Mouse (Mus musculus): Measurements from ENCODE around the gene Prdm5.

DNA sequence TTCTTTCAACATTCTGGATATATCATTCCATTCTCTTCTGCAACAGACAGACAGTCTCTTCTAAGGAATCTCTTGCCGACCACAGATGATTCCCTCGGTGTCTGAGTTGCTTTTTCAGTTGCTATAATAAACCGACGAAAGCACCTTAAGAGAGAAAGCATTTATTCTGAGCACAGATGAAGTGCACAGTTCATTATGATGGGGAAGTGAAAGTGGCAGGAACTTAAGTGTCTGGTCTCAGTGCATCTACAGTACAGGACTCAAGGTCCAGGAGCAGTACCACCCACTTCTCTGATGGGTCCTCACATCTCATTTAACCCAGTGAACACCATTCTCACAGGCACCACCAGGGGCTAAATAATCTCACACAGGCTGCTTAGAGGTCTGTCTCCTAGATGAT is 5.2 kb upstream of the Prdm5 start:
- no peak for TF ChIP-seq POLR2A (IDR thresholded peaks at IDR 0.05; ENCODE audit: low read depth, low read length)
- TF ChIP-seq CTCF (IDR thresholded peaks at IDR 0.05; ENCODE audit: extremely low read depth, insufficient read depth, insufficient read length, insufficient replicate concordance): no peak
